Mouse (Mus musculus) CH12.LX (cell line): ENCODE results near the gene Nf1. TPM values are rescaled to one million over a fixed set of nuclear protein-coding genes. Genes with fewer than 3 reads are reported as not detected.
A peak's percentile ranks its signal among the peaks of the same experiment; 100 is the strongest.

Source experiments
- DNase-seq: peaks from one replicate; pipeline ENCODE4 v3.0.0-alpha.2; 2013; ENCODE audit errors: extremely low read depth
- H3K27ac ChIP-seq: 2 replicates; pipeline ENCODE4 v1.5.1; 2012; ENCODE audit warnings: low read depth, mild to moderate bottlenecking, control low read depth, moderate library complexity; ENCODE audit not compliant: insufficient read depth
- H3K27me3 ChIP-seq: replicated peaks from 2 replicates; pipeline ENCODE3; 2012; ENCODE audit warnings: inconsistent platforms
- H3K36me3 ChIP-seq, 2 experiments: replicated peaks in 1 of 2; 2 replicates each; pipeline versions ENCODE3 to v1.6.1; 2012; ENCODE audit warnings: inconsistent platforms in 1 of 2, low read length in 1 of 2, mild to moderate bottlenecking in 1 of 2, mixed read lengths in 1 of 2, moderate library complexity in 1 of 2; ENCODE audit not compliant: control insufficient read depth in 1 of 2, insufficient read depth in 1 of 2
- H3K4me1 ChIP-seq, 2 experiments: 2 replicates each; pipeline ENCODE4 v1.6.1; 2012; ENCODE audit warnings: inconsistent platforms in 1 of 2, moderate library complexity in 1 of 2; ENCODE audit not compliant: insufficient read depth in 2 of 2, control insufficient read depth in 1 of 2
- H3K4me2 ChIP-seq: 2 replicates; pipeline ENCODE4 v1.6.1; 2012; ENCODE audit warnings: low read depth, mild to moderate bottlenecking, control low read depth; ENCODE audit not compliant: poor library complexity, insufficient read depth, severe bottlenecking
- H3K4me3 ChIP-seq, 3 experiments: fragments of 150-350 bp in 1 of 3; sonication (generic) in 1 of 3; replicated peaks in 1 of 3; 2 replicates each; pipeline versions ENCODE3 to v1.5.1; 2011 to 2012; ENCODE audit warnings: low read depth in 2 of 3, low read length in 2 of 3, mild to moderate bottlenecking in 2 of 3, moderate library complexity in 2 of 3, control low read depth in 1 of 3, improper control_type of control experiment in 1 of 3, inconsistent platforms in 1 of 3, mixed read lengths in 1 of 3; ENCODE audit not compliant: poor library complexity in 1 of 3
- H3K79me2 ChIP-seq: replicated peaks from 2 replicates; pipeline ENCODE4 v1.6.1; 2012; ENCODE audit warnings: mild to moderate bottlenecking, moderate library complexity; ENCODE audit not compliant: control insufficient read depth, poor library complexity, insufficient read depth, severe bottlenecking; ENCODE audit errors: extremely low read depth
- H3K9ac ChIP-seq: 2 replicates; pipeline ENCODE4 v1.6.1; 2012; ENCODE audit warnings: low read depth, mild to moderate bottlenecking, control low read depth, moderate library complexity; ENCODE audit not compliant: insufficient read depth
- H3K9me3 ChIP-seq: replicated peaks from 2 replicates; pipeline ENCODE3; 2012; ENCODE audit warnings: low read length, inconsistent platforms, mixed read lengths
- BHLHE40 ChIP-seq: IDR thresholded peaks from 2 replicates; pipeline ENCODE4 v1.6.1; 2011; ENCODE audit warnings: mild to moderate bottlenecking, low read depth, low read length, improper control_type of control experiment
- CHD1 ChIP-seq: IDR thresholded peaks from 2 replicates; pipeline ENCODE4 v1.6.1; 2012; ENCODE audit warnings: low read depth, low read length, improper control_type of control experiment, inconsistent platforms
- CTCF ChIP-seq, 2 experiments: IDR thresholded peaks in 1 of 2; conservative IDR thresholded peaks in 1 of 2; 2 replicates each; pipeline ENCODE4 v1.5.1; 2011 to 2012; ENCODE audit warnings: low read depth in 2 of 2, low read length in 2 of 2, improper control_type of control experiment in 1 of 2, inconsistent platforms in 1 of 2, mild to moderate bottlenecking in 1 of 2, moderate library complexity in 1 of 2
- E2F4 ChIP-seq: IDR thresholded peaks from 2 replicates; pipeline ENCODE4 v1.6.1; 2011; ENCODE audit warnings: low read depth, low read length, improper control_type of control experiment; ENCODE audit not compliant: insufficient replicate concordance
- ELF1 ChIP-seq: IDR thresholded peaks from 2 replicates; pipeline ENCODE4 v1.6.1; 2014; ENCODE audit warnings: low read depth, mild to moderate bottlenecking, inconsistent platforms, low read length, improper control_type of control experiment
- EP300 ChIP-seq: IDR thresholded peaks from 2 replicates; pipeline ENCODE4 v1.6.1; 2011; ENCODE audit warnings: low read length, improper control_type of control experiment
- GABPA ChIP-seq: IDR thresholded peaks from 2 replicates; pipeline ENCODE4 v1.6.1; 2012; ENCODE audit warnings: low read depth, low read length, improper control_type of control experiment, inconsistent platforms; ENCODE audit not compliant: insufficient replicate concordance
- HCFC1 ChIP-seq: IDR thresholded peaks from 2 replicates; pipeline ENCODE4 v1.6.1; 2012; ENCODE audit warnings: low read depth, mild to moderate bottlenecking, inconsistent platforms, low read length, improper control_type of control experiment
- JUN ChIP-seq: IDR thresholded peaks from 2 replicates; pipeline ENCODE4 v1.6.1; 2011; ENCODE audit warnings: low read depth, mild to moderate bottlenecking, low read length, improper control_type of control experiment, moderate library complexity; ENCODE audit not compliant: insufficient read depth
- JUND ChIP-seq: conservative IDR thresholded peaks from 2 replicates; pipeline ENCODE4 v1.6.1; 2011; ENCODE audit warnings: low read depth, low read length, improper control_type of control experiment
- KAT2A ChIP-seq: IDR thresholded peaks from 2 replicates; pipeline ENCODE4 v1.6.1; 2012; ENCODE audit warnings: low read length, improper control_type of control experiment, inconsistent platforms; ENCODE audit not compliant: insufficient replicate concordance
- MAFK ChIP-seq: IDR thresholded peaks from 2 replicates; pipeline ENCODE4 v1.6.1; 2011; ENCODE audit warnings: low read length, improper control_type of control experiment; ENCODE audit not compliant: insufficient replicate concordance
- MAX ChIP-seq: IDR thresholded peaks from 2 replicates; pipeline ENCODE4 v1.6.1; 2011; ENCODE audit warnings: low read length, improper control_type of control experiment
- MAZ ChIP-seq: IDR thresholded peaks from 2 replicates; pipeline ENCODE4 v1.6.1; 2012; ENCODE audit warnings: low read depth, mild to moderate bottlenecking, inconsistent platforms, low read length, improper control_type of control experiment, moderate library complexity
- MEF2A ChIP-seq: IDR thresholded peaks from 2 replicates; pipeline ENCODE4 v1.6.1; 2014; ENCODE audit warnings: low read depth, mild to moderate bottlenecking, inconsistent platforms, low read length, improper control_type of control experiment, borderline replicate concordance
- MXI1 ChIP-seq: IDR thresholded peaks from 2 replicates; pipeline ENCODE4 v1.6.1; 2011; ENCODE audit warnings: mild to moderate bottlenecking, low read depth, low read length, improper control_type of control experiment
- MYC ChIP-seq: IDR thresholded peaks from 2 replicates; pipeline ENCODE4 v1.6.1; 2011; ENCODE audit warnings: low read depth, mild to moderate bottlenecking, improper control_type of control experiment, low read length
- NELFE ChIP-seq: IDR thresholded peaks from 2 replicates; pipeline ENCODE4 v1.6.1; 2011; ENCODE audit warnings: low read depth, low read length, improper control_type of control experiment
- NRF1 ChIP-seq: IDR thresholded peaks from 2 replicates; pipeline ENCODE4 v1.6.1; 2014; ENCODE audit warnings: low read depth, mild to moderate bottlenecking, inconsistent platforms, low read length, improper control_type of control experiment, moderate library complexity
- PAX5 ChIP-seq: IDR thresholded peaks from 2 replicates; pipeline ENCODE4 v1.6.1; 2012; ENCODE audit warnings: low read length, inconsistent platforms, mixed read lengths
- POLR2A ChIP-seq: IDR thresholded peaks from 2 replicates; pipeline ENCODE4 v1.6.1; 2011; ENCODE audit warnings: low read depth, mild to moderate bottlenecking, improper control_type of control experiment, low read length
- RAD21 ChIP-seq: IDR thresholded peaks from 2 replicates; pipeline ENCODE4 v1.6.1; 2011; ENCODE audit warnings: low read depth, mild to moderate bottlenecking, low read length, improper control_type of control experiment, moderate library complexity
- SIN3A ChIP-seq: IDR thresholded peaks from 2 replicates; pipeline ENCODE4 v1.6.1; 2012; ENCODE audit warnings: low read length, improper control_type of control experiment, inconsistent platforms
- SMC3 ChIP-seq: IDR thresholded peaks from 2 replicates; pipeline ENCODE4 v1.6.1; 2011; ENCODE audit warnings: low read depth, low read length, improper control_type of control experiment
- TBP ChIP-seq: conservative IDR thresholded peaks from 2 replicates; pipeline ENCODE4 v1.6.1; 2011; ENCODE audit warnings: low read depth, low read length, improper control_type of control experiment
- TCF12 ChIP-seq: IDR thresholded peaks from 2 replicates; pipeline ENCODE4 v1.6.1; 2014; ENCODE audit warnings: low read depth, mild to moderate bottlenecking, inconsistent platforms, low read length, improper control_type of control experiment
- USF2 ChIP-seq: conservative IDR thresholded peaks from 2 replicates; pipeline ENCODE4 v1.6.1; 2011; ENCODE audit warnings: low read depth, low read length, improper control_type of control experiment
- ZC3H11A ChIP-seq: IDR thresholded peaks from 2 replicates; pipeline ENCODE4 v1.6.1; 2012; ENCODE audit warnings: low read depth, mild to moderate bottlenecking, inconsistent platforms, low read length, improper control_type of control experiment
- ZKSCAN1 ChIP-seq: IDR thresholded peaks from 2 replicates; pipeline ENCODE4 v1.6.1; 2012; ENCODE audit warnings: low read depth, inconsistent platforms, low read length, improper control_type of control experiment, borderline replicate concordance
- ZNF384 ChIP-seq: IDR thresholded peaks from 2 replicates; pipeline ENCODE4 v1.6.1; 2012; ENCODE audit warnings: low read depth, low read length, improper control_type of control experiment, inconsistent platforms
- dilution Hi-C: fragments of 300-500 bp; cut with MboI; formaldehyde crosslinking; loops from 2 replicates; pipeline ENCODE4 v1.14.3; 2020; ENCODE audit warnings: low sequenced_read_pairs; ENCODE audit not compliant: extremely low pct_unique_long_range_greater_than_20kb, extremely low pct_ligation_motif_present
- in situ Hi-C: fragments of 300-500 bp; cut with MboI; formaldehyde crosslinking; loops from 3 replicates; pipeline ENCODE4 v1.14.3; 2019; ENCODE audit warnings: low sequenced_read_pairs, low pct_ligation_motif_present, low pct_unique_long_range_greater_than_20kb, mixed read lengths
- polyA plus RNA-seq: library from polyadenylated mRNA; unstranded; fragments of >175 nt; gene quantifications from 2 replicates; pipeline ENCODE4 v1.2.1, GENCODE M21; 2012; ENCODE audit warnings: low read depth; ENCODE audit not compliant: insufficient read length
- total RNA-seq, 2 experiments: library from RNA; depleted of rRNA; stranded (reverse); fragments of 300-350 nt in 1 of 2; fragments of >200 nt in 1 of 2; gene quantifications; 2 replicates each; pipeline ENCODE4 v1.2.3; 2012 to 2014

The Nf1 gene
- total and polyA plus RNA-seq, 3 experiments, result 7.3 to 19.5 (median 12.4) TPM

DNA sequence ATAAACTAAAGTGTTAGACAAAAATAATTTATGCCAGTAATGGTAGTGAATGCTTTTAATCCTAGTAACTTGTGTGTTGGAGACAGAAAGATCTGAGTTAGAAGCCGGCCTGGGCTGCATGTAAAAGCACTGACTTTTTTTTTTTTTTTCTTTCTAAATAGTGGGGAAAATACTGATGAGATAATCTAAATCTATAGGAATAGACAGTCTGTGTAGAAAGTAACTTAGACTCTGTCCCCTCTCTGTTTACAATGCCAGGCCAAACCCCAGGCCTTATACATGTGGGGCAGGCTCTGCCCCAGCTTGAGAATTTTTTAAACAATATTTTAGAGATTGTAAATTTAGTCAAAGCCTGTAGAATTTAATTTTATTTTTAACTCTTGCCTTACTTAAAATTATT is 183.5 kb downstream of the Nf1 start:
- H3K36me3 ChIP-seq, result peaks cover 18 to 38% of the 10 kb centered on the region in 2 experiments
- dilution Hi-C loops, result no loop called here
- peaks cover 33 to 66% of the 10 kb centered on the region in 2 experiments for H3K4me1 ChIP-seq
- H3K79me2 ChIP-seq, result peaks cover 58% of the 10 kb centered on the region
- no peaks in the 10 kb centered on the region for H3K27me3 ChIP-seq
- DNase-seq, result no peak
- H3K27ac ChIP-seq, result no peak overlapping the region
- H3K4me3 ChIP-seq, result peak overlapping the region; percentile 20 to 55 (median 45)
- H3K9me3 ChIP-seq, result no peaks in the 10 kb centered on the region
- peak overlapping the region; percentile 82 for H3K9ac ChIP-seq
- in situ Hi-C loops, result no loop called here
- H3K4me2 ChIP-seq, result peak overlapping the region; percentile 98; the same call in 1 of the 2 replicates
- TF ChIP-seq HCFC1 (0 out of 2 replicates have a peak, but pooled peaks have one; percentile 28), ELF1 (no peak), USF2 (no peak), ZNF384 (peak; percentile 66), NELFE (no peak), ZKSCAN1 (no peak), CHD1 (peak; percentile 63; the same call in 1 of the 2 replicates), MXI1 (peak; percentile 51; the same call in 1 of the 2 replicates)

DNA sequence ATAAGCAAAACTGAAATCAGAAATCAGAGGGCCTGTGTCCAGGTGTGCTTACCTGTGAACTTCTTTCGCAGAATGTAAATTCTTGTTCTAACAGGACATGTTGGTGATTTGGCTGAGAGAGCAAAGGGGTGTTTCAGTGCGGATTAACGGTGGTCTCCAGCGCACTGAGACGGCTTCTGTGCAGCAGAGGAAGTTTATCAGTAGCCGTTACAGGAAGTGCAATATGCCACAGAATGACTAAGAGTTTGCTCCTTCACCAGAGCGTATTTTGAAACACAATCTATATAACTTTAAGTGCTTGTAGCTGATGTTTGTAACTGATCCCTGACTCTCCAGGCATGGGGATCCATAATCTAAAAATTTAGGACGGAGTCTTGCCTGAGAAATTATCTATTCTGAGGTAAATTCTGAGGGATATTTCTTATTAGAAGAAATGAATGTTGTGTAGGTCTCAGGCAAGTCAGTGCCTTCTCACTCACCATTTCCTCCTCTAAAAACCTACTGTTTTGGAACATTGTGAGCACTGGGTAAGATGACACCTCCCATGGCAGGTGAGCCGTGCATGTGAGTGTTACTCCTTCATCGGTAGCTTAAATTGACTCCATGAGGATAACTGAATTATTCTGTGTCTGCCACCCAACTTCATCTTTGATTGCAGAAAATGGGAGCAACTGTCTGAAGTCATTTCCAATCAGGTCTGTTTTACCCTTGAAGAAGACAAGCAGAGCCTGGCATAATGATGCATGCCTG is 184.2 kb downstream of the Nf1 start, which contains the start of gene Evi2b:
Evi2b (minus strand) TSS at position 203 of the 750 bp plus-strand sequence.
- peak; percentile 74 for DNase-seq
- H3K27ac ChIP-seq, result peak within 1 kb of the TSS; percentile 97
- TF ChIP-seq ZNF384, result no peak
- no peak for TF ChIP-seq NRF1
- peak; percentile 93 for TF ChIP-seq TBP
- TF ChIP-seq JUN, result no peak
- TF ChIP-seq PAX5, result no peak
- 0 out of 2 replicates have a peak, but pooled peaks have one; percentile 22 for TF ChIP-seq TCF12
- no peak for TF ChIP-seq USF2
- TF ChIP-seq RAD21, result no peak
- TF ChIP-seq SMC3, result 0 out of 2 replicates have a peak, but pooled peaks have one; percentile 1
- peak; percentile 28; the same call in 1 of the 2 replicates for TF ChIP-seq NELFE
- TF ChIP-seq CTCF (conservative IDR thresholded peaks at IDR 0.05 in 1 of 2, IDR thresholded peaks at IDR 0.05 in 1 of 2; ENCODE audit: low read depth in 2 of 2, low read length in 2 of 2), result no peak
- TF ChIP-seq GABPA, result no peak
- 0 out of 2 replicates have a peak, but pooled peaks have one; percentile 45 for TF ChIP-seq MAFK
- TF ChIP-seq JUND, result peak; percentile 48
- TF ChIP-seq SIN3A, result peak; percentile 77
- TF ChIP-seq MAZ, result 0 out of 2 replicates have a peak, but pooled peaks have one; percentile 20
- TF ChIP-seq MXI1, result no peak; the same call in 1 of the 2 replicates
- peak; percentile 68 for TF ChIP-seq EP300
- TF ChIP-seq CHD1, result peak; percentile 86; the same call in 1 of the 2 replicates
- TF ChIP-seq POLR2A, result peak; percentile 74
- 0 out of 2 replicates have a peak, but pooled peaks have one; percentile 7 for TF ChIP-seq MEF2A
- TF ChIP-seq KAT2A, result no peak
- TF ChIP-seq BHLHE40, result peak; percentile 92
- no peak for TF ChIP-seq ZC3H11A
- peak; percentile 42; the same call in 1 of the 2 replicates for TF ChIP-seq MYC
- TF ChIP-seq ELF1, result peak; percentile 79
- TF ChIP-seq MAX, result peak; percentile 76; the same call in 1 of the 2 replicates
- TF ChIP-seq E2F4, result no peak

More for the DNA sequence above, 184.2 kb downstream of the Nf1 start, which contains the start of gene Evi2b:
- Histone ChIP-seq H3K27me3 (no peaks in the 10 kb centered on the region), H3K4me1 (peaks cover 26 to 62% of the 10 kb centered on the region in 2 experiments), H3K79me2 (peaks cover 52% of the 10 kb centered on the region), H3K4me2 (peak within 1 kb of the TSS; percentile 98), H3K4me3 (peak within 1 kb of the TSS; percentile 45 to 59 (median 55)), H3K36me3 (peaks cover 18 to 33% of the 10 kb centered on the region in 2 experiments), H3K9ac (peak within 1 kb of the TSS; percentile 82), H3K9me3 (no peaks in the 10 kb centered on the region)
- dilution Hi-C loops, result no loop called here
- in situ Hi-C loops, result no loop called here
